Mouse (Mus musculus) lung, embryonic 15.5 days (tissue): ENCODE measurements at regions not wholly inside any gene's neighbourhood (a gene's known extent, or its start where the extent isn't known, plus 50 kb on each side); places are given as distances from the start of the nearest gene placed in this dataset.
A peak's percentile ranks its signal among the peaks of the same experiment; 100 is the strongest.

Experiments
- ATAC-seq: fragments of 200-750 bp; cut with Nextera tagmentation; 2 replicates; pipeline ENCODE4 v1.8.0; 2017; ENCODE audit warnings: moderate number of reproducible peaks, borderline replicate concordance; ENCODE audit not compliant: low FRiP score, low TSS enrichment; ENCODE audit errors: extremely low read depth
- H3K27ac ChIP-seq: fragments of 300-500 bp; sonication (generic); 2 replicates; pipeline ENCODE4 v1.5.1; 2015; ENCODE audit warnings: moderate library complexity, mild to moderate bottlenecking, inconsistent platforms
- H3K27me3 ChIP-seq: fragments of 300-500 bp; sonication (generic); 2 replicates; pipeline ENCODE4 v1.6.1; 2015; ENCODE audit warnings: inconsistent platforms
- H3K36me3 ChIP-seq: fragments of 300-500 bp; sonication (generic); 2 replicates; pipeline ENCODE4 v1.6.1; 2015; ENCODE audit warnings: inconsistent platforms
- H3K4me1 ChIP-seq: fragments of 300-500 bp; sonication (generic); 2 replicates; pipeline ENCODE4 v1.6.1; 2015; ENCODE audit warnings: inconsistent platforms
- H3K4me2 ChIP-seq: fragments of 300-500 bp; sonication (generic); 2 replicates; pipeline ENCODE4 v1.6.1; 2015; ENCODE audit warnings: inconsistent platforms, mild to moderate bottlenecking, moderate library complexity
- H3K4me3 ChIP-seq: fragments of 300-500 bp; sonication (generic); 2 replicates; pipeline ENCODE4 v1.5.1; 2015; ENCODE audit warnings: mild to moderate bottlenecking, inconsistent platforms
- H3K9ac ChIP-seq: fragments of 300-500 bp; sonication (generic); 2 replicates; pipeline ENCODE4 v1.6.1; 2015; ENCODE audit warnings: inconsistent platforms
- H3K9me3 ChIP-seq: fragments of 300-500 bp; sonication (generic); 2 replicates; pipeline ENCODE4 v1.6.1; 2016; ENCODE audit warnings: inconsistent platforms
- WGBS: fragments of 180-500 bp; shearing (Covaris S2); methylation state at CpG from one replicate; pipeline ENCODE4 v1.1.7; 2015; 5-methylcytosine and 5-hydroxymethylcytosine counted together

- Histone ChIP-seq H3K4me1 (no peaks in the 10 kb centered on the region), H3K27me3 (no peaks in the 10 kb centered on the region), H3K36me3 (no peaks in the 10 kb centered on the region), H3K9me3 (no peaks in the 10 kb centered on the region), H3K27ac (no peak overlapping the region), H3K9ac (no peak overlapping the region), H3K4me2 (no peak overlapping the region), H3K4me3 (no peak overlapping the region)
- ATAC-seq: no peak
- 96% methylated on average over 11 of the region's 11 CpGs for WGBS
These were observed 361.1 kb upstream of the Prickle1 start for GRCm38 (mm10) chr15:93956801-93957200.

DNA sequence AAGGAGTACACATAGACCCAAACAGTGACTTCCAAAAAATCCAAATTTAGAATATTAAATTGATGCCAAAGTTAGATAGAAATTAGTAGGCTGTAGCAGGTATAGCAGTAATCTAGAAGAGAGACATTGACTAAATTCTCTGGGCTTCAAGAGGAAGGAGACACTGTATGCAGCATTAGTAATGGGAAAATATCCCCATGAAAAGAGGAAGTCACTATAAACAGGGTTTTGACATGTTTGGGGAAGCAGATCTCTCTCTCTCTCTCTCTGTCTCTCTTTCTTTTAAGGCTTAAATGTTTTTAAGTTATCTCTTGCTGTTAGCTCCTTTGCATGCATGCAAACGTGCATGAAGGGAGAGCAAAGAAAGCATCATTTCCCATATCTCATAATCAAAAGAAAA is 357.9 kb upstream of the Prickle1 start:
- no peak for ATAC-seq
- 75% methylated on average over 1 of the region's 1 CpGs for whole genome bisulfite sequencing
- Histone ChIP-seq H3K27me3 (no peaks in the 10 kb centered on the region), H3K4me3 (no peak overlapping the region), H3K36me3 (no peaks in the 10 kb centered on the region), H3K4me1 (no peaks in the 10 kb centered on the region), H3K27ac (no peak overlapping the region), H3K9me3 (no peaks in the 10 kb centered on the region), H3K9ac (no peak overlapping the region), H3K4me2 (no peak overlapping the region)

GRCm38 (mm10) chr15:93950441-93950840 is 354.8 kb upstream of the Prickle1 start:
- no peak for ATAC-seq

DNA sequence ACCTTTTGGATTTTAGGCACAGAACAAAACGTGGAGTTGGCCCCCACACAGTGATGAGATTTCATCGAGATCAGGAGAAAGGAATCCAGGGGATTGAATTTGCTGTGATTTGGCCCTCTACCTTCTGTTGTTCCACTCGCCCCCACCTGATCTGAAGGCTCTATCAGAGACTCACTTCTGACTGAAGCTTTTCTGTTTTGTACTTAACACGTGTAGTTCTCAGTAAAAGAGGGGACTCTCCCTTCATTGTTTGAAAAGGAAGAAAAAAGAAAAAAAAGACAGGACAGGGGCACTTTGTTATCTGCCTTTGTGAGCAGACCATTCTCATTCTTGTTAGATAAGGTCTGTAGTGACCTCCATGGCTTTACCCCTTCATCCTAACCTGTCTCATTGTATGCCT is 353.2 kb upstream of the Prickle1 start:
- H3K4me1 ChIP-seq: no peaks in the 10 kb centered on the region
- ATAC-seq: no peak
- H3K9me3 ChIP-seq: no peaks in the 10 kb centered on the region
- H3K27me3 ChIP-seq: no peaks in the 10 kb centered on the region
- no peak overlapping the region for H3K27ac ChIP-seq
- WGBS: 72% methylated on average over 4 of the region's 4 CpGs
- no peak overlapping the region for H3K9ac ChIP-seq
- no peak overlapping the region for H3K4me2 ChIP-seq
- no peaks in the 10 kb centered on the region for H3K36me3 ChIP-seq
- H3K4me3 ChIP-seq: no peak overlapping the region

More at GRCm38 (mm10) chr15:93950441-93950840, 354.8 kb upstream of the Prickle1 start:
- no peak overlapping the region for H3K9ac ChIP-seq
- H3K36me3 ChIP-seq: no peaks in the 10 kb centered on the region
- H3K27me3 ChIP-seq: no peaks in the 10 kb centered on the region
- H3K4me2 ChIP-seq: no peak overlapping the region
- no peak overlapping the region for H3K27ac ChIP-seq
- no peaks in the 10 kb centered on the region for H3K9me3 ChIP-seq
- 93% methylated on average over 1 of the region's 1 CpGs for WGBS
- H3K4me1 ChIP-seq: no peaks in the 10 kb centered on the region
- no peak overlapping the region for H3K4me3 ChIP-seq

- no peaks in the 10 kb centered on the region for H3K9me3 ChIP-seq
- H3K27ac ChIP-seq: no peak overlapping the region
- 83% methylated on average over 12 of the region's 12 CpGs for WGBS
- no peaks in the 10 kb centered on the region for H3K4me1 ChIP-seq
- no peaks in the 10 kb centered on the region for H3K27me3 ChIP-seq
- no peak overlapping the region for H3K4me3 ChIP-seq
- no peaks in the 10 kb centered on the region for H3K36me3 ChIP-seq
- H3K4me2 ChIP-seq: no peak overlapping the region
- no peak overlapping the region for H3K9ac ChIP-seq
- ATAC-seq: no peak
These were observed 347.9 kb upstream of the Prickle1 start for GRCm38 (mm10) chr15:93943545-93943944.

DNA sequence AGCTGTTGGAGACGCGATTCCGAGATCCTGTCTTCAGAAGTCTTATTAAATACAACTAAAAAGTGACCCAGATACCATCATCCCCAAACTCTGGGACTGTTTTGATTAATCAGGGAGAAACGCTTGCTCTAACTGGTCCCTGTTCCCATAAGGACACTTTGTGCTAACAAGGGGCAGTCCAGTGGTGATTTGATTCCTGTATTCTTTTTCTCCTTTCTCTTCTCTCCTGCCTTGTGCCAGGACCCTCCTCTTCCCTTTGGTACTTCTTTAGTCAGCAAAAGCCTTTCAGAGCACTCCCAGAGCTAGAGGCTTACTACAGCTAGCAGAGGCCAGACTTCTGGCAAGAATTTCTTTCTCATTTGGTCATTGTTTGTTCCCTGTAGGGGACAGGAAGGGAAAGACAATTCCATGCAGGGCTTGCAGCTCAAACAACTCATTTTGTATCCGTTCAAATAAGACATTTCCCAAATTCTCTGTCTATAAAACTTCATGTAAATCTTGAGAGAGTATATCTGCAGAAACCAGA is 337.3 kb upstream of the Prickle1 start:
- Histone ChIP-seq H3K4me2 (no peak overlapping the region; the same call in 1 of the 2 replicates), H3K4me1 (peaks cover 12% of the 10 kb centered on the region; the same call in 1 of the 2 replicates), H3K9me3 (no peaks in the 10 kb centered on the region), H3K27ac (peak overlapping the region; percentile 70), H3K36me3 (no peaks in the 10 kb centered on the region), H3K9ac (no peak overlapping the region), H3K27me3 (no peaks in the 10 kb centered on the region), H3K4me3 (no peak overlapping the region)
- peak; percentile 57; the same call in 1 of the 2 replicates for ATAC-seq
- 19% methylated on average over 5 of the region's 5 CpGs for WGBS

DNA sequence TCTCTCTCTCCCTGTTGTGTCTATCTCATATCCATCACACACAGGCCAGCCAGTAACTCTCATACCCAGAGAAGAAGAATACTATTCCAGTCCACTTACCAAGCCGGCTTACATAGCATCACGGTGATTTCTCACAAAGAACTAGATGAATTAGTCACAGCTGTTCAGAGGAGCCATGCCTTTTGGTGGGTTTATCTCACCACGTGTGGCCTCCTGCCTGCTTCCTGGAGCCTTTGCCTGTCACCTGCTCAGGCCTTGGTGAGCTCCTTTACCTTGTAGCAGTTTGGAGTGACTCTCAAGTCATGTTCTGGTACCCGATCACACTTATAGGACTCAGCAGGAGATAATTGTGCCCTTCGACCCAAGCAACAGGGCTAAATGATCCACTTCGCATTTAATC is 331.2 kb upstream of the Prickle1 start:
- no peaks in the 10 kb centered on the region for H3K27me3 ChIP-seq
- WGBS: 59% methylated on average over 6 of the region's 6 CpGs
- ATAC-seq: no peak
- H3K36me3 ChIP-seq: no peaks in the 10 kb centered on the region
- H3K4me3 ChIP-seq: no peak overlapping the region
- no peaks in the 10 kb centered on the region for H3K9me3 ChIP-seq
- H3K4me1 ChIP-seq: peaks cover 10% of the 10 kb centered on the region
- H3K4me2 ChIP-seq: no peak overlapping the region
- H3K27ac ChIP-seq: no peak overlapping the region
- H3K9ac ChIP-seq: no peak overlapping the region

- Histone ChIP-seq H3K27me3 (no peaks in the 10 kb centered on the region), H3K36me3 (no peaks in the 10 kb centered on the region), H3K4me1 (peaks cover 16% of the 10 kb centered on the region), H3K9me3 (no peaks in the 10 kb centered on the region), H3K4me3 (no peak overlapping the region), H3K27ac (no peak overlapping the region), H3K9ac (no peak overlapping the region), H3K4me2 (no peak overlapping the region)
- no peak for ATAC-seq
These were observed 330.6 kb upstream of the Prickle1 start for GRCm38 (mm10) chr15:93926262-93926661.

DNA sequence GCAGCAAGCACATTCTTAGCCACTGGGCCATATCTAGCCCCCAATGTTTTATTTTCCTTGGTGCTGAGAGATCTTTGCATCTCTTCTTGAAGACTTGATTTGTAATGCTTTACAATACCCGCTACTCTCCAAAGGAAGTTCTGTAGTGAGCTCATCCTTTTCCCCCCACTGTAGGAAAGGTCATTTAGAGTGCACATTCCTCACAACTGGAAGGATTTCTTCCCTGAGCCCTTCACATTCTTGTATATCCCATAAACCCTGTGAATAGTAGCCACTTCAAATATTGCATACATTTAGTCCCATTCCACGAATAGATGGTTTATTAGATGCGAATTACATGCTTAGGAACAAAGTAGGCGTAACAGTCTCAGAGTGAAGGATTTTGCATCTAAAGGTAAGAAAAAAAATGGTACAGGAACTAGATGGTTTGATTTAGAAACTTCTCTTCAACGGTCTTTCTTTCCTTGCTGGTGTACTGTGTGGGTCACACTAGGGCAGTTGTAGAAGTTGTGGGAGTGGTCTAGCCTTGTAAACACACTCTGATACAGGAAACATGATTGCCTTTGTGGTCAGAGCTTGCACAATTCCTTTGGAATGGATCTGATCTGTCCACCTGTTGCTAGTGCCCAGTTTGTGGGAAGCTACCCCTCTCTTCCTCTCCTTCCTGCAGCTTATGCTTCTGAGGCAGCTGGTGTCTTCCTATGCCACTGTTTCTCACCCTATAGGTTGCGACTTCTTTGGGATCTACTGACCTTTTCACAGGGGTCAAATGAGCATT is 326.0 kb upstream of the Prickle1 start:
- H3K36me3 ChIP-seq: no peaks in the 10 kb centered on the region
- no peak overlapping the region for H3K27ac ChIP-seq
- WGBS: 40% methylated on average over 6 of the region's 6 CpGs
- H3K4me3 ChIP-seq: no peak overlapping the region
- H3K4me1 ChIP-seq: peaks cover 30% of the 10 kb centered on the region
- H3K9ac ChIP-seq: no peak overlapping the region
- H3K4me2 ChIP-seq: no peak overlapping the region
- H3K9me3 ChIP-seq: no peaks in the 10 kb centered on the region
- H3K27me3 ChIP-seq: no peaks in the 10 kb centered on the region
- no peak for ATAC-seq

DNA sequence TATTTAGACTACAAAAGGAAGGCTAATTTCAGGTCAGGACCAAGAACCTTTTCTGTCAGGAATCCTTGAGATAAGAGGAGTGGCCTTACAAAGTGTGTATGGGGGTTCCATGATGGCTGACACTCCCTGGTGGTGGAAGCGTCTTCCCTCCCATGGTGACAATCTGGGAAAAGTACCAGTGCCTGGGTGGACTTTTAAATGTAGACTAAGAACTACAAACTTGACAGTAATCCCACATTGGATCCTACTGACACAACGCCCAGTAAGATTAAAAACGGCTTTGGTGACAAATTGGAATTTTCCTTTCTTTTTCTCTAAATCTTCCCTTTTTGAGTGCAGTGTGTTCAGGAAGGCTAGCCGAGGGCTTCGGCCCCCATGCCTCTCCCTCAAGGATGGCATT is 325.3 kb upstream of the Prickle1 start:
- Histone ChIP-seq H3K9ac (no peak overlapping the region), H3K4me3 (no peak overlapping the region), H3K36me3 (no peaks in the 10 kb centered on the region), H3K9me3 (no peaks in the 10 kb centered on the region), H3K27ac (no peak overlapping the region), H3K4me2 (no peak overlapping the region), H3K27me3 (no peaks in the 10 kb centered on the region), H3K4me1 (peaks cover 30% of the 10 kb centered on the region)
- ATAC-seq: no peak
- 73% methylated on average over 5 of the region's 5 CpGs for WGBS

DNA sequence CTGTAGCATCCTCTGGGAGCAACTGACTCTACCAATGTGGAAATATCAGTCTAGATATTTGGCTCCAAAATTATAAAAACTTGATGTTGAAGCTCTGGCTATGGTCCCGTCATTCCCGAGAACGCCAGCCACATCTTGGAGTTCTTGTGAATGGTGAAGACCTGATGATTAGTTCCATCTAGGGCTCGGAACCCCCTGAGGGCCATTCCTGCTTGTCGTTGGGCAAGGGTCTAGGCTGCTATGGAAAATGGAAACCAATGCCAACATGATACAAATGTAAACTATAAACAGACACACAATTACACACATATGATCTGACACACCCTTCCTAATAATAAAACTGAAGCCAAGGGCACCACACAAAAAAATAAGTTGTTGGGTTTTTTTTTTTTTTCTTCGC is 323.9 kb upstream of the Prickle1 start:
- WGBS: 89% methylated on average over 6 of the region's 6 CpGs
- Histone ChIP-seq H3K27ac (no peak overlapping the region), H3K27me3 (no peaks in the 10 kb centered on the region), H3K36me3 (no peaks in the 10 kb centered on the region), H3K4me3 (no peak overlapping the region), H3K9ac (no peak overlapping the region), H3K4me2 (no peak overlapping the region), H3K9me3 (no peaks in the 10 kb centered on the region), H3K4me1 (peaks cover 28% of the 10 kb centered on the region)
- ATAC-seq: no peak

DNA sequence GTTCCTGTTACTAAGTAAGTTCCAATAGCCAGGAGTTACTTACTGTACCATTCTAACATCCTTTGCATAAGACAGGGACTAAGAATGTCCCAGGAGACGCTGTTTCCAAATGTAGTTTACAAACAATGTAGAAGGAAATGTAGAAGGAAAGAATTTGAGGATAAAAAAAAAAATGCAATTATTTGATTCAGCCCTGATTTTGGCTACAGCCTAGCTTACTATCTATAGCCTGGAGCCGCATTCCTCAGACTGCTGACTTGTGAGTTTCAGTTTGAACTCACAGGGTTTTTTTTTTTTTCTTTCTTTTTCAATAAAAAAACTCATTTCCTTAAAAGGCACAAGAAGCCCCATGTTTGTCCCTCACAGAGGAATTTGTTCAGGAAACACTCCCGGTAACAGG is 321.2 kb upstream of the Prickle1 start:
- H3K9ac ChIP-seq: no peak overlapping the region
- H3K27ac ChIP-seq: peak overlapping the region; percentile 68
- H3K27me3 ChIP-seq: no peaks in the 10 kb centered on the region
- H3K4me2 ChIP-seq: peak overlapping the region; percentile 26
- ATAC-seq: peak; percentile 56; the same call in 1 of the 2 replicates
- H3K9me3 ChIP-seq: no peaks in the 10 kb centered on the region
- no peaks in the 10 kb centered on the region for H3K36me3 ChIP-seq
- H3K4me1 ChIP-seq: peaks cover 20% of the 10 kb centered on the region
- no peak overlapping the region for H3K4me3 ChIP-seq
- WGBS: 12% methylated on average over 3 of the region's 3 CpGs
